Mouse (Mus musculus) liver, postnatal 0 days (tissue): ENCODE results near the gene Pth2.

Source experiments
- CTCF ChIP-seq: sonication (generic); IDR thresholded peaks from 2 replicates; pipeline ENCODE4 v1.5.1; 2016; ENCODE audit warnings: antibody characterized with exemption, low read depth
- EP300 ChIP-seq: IDR thresholded peaks from 2 replicates; pipeline ENCODE4 v1.6.1; 2016; ENCODE audit warnings: antibody characterized with exemption, low read depth, mild to moderate bottlenecking

DNA sequence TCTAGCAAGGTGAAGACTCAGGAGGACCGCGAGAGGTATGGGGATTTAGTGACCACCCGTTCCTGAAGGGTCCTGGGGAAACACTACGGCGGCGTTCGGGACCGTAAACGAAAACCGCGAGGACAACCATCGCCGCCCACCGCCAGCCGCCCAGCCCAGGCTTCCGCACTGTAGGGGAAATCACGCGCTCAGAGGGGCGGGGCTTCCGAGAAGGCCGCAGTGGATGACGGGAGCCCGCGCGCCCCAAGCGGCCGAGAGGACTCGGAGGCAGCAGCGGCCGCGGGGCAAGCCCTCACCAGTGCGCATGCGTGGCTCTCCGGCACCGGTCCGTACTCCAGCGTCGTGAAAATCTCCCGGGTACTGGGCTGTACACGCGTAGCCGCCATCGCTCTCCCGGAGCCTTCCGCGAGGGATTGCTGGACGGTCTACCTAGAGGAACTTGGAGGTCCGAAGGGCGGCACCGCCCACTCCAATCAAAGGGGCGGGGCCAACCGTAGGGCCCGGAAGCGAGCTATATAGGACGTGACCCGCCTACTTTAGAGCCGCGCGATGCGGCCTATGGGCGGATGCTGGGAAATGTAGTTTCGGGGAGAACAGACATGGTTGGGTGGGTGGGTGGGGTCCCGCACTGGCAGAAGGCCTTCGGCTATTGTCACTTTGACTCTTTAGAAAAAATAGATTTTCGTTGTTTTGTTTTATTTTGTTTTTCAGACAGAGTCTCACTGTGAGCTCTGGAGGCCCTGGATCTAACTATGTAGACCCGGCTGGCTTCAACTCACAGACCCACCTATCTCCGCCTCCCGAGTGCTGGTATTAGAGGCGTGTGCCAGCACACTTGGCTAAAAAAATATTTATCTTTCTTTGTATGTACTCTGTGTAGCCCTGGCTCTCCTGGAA, 26.5 kb upstream of the Pth2 start, which contains the start of the genes Pih1d1 and Aldh16a1:
- TF ChIP-seq CTCF (peak; percentile 76), EP300 (peak; percentile 42; the same call in 1 of the 2 replicates)
